Mouse (Mus musculus): ENCODE data around the gene Ccdc106.

DNA sequence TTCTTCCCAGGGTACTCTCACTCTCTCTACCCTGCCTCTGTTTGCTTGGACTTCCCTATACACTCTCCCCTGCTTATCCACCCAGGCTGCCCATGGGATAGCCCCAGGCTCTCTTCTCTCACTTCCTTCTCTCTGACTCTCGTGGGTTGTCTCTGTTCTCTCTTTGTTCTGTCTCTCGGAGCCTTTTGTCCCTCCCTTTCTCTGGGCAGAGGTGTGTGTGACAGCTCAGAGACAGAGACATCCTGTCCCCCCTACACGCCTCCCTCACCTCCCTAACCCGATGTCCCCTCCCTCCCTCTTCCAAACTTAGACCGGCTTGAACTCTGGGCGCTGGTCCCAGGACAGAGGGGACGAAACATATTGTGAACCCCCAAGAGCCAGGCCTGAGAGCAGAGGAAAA, 48.6 kb upstream of the Ccdc106 start:
- TF ChIP-seq CTCF (IDR thresholded peaks at IDR 0.05; ENCODE audit: low read depth): no peak
- TF ChIP-seq EP300 (IDR thresholded peaks at IDR 0.05; ENCODE audit: low read depth): no peak

Data from heart, postnatal 0 days (tissue).